Mouse (Mus musculus) lung, postnatal 0 days (tissue): Measurements from ENCODE around the gene Gstm1.
"Not testable (repeated sequence)": the region's sequence is repeated elsewhere in the genome, so short reads cannot be mapped to it uniquely, and the experiment has no call there.

Experiments
- CTCF ChIP-seq: IDR thresholded peaks from 2 replicates; pipeline ENCODE4 v1.5.1; 2016; ENCODE audit warnings: antibody characterized with exemption, mild to moderate bottlenecking
- EP300 ChIP-seq: IDR thresholded peaks from 2 replicates; pipeline ENCODE4 v1.6.1; 2016; ENCODE audit warnings: antibody characterized with exemption, mild to moderate bottlenecking, control low read depth

- TF ChIP-seq CTCF, EP300: not testable (repeated sequence)
Observed at GRCm38 (mm10) chr3:108016468-108016867, 1.3 kb downstream of the Gstm1 start.
